Mouse (Mus musculus): ENCODE results near the gene Alk. TPM values are rescaled to one million over a fixed set of nuclear protein-coding genes. Genes with fewer than 3 reads are reported as not detected.

Alk gene
- total RNA-seq, 2 experiments from 2014 or later: not detected

GRCm38 (mm10) chr17:72445204-72446177 lies 158.9 kb downstream of the Alk start:
- intact Hi-C loops (cut with DNase I): no loop called here
- TF ChIP-seq CTCF (IDR thresholded peaks at IDR 0.05): no peak
- no peak for DNase-seq
- Histone ChIP-seq H3K27ac (no peak overlapping the region), H3K4me3 (no peak overlapping the region)

- intact Hi-C loops (cut with DNase I): no loop called here
- no peak for DNase-seq
- no peak overlapping the region for H3K27ac ChIP-seq
- H3K4me3 ChIP-seq: no peak overlapping the region
- no peak for TF ChIP-seq CTCF (IDR thresholded peaks at IDR 0.05)
Measured at GRCm38 (mm10) chr17:72417451-72417850, 187.0 kb downstream of the Alk start.

- no peak for TF ChIP-seq CTCF (IDR thresholded peaks at IDR 0.05)
- DNase-seq: no peak
- no peak overlapping the region for H3K27ac ChIP-seq
- H3K4me3 ChIP-seq: no peak overlapping the region
- intact Hi-C loops (cut with DNase I): no loop called here
Measured at GRCm38 (mm10) chr17:72414676-72415075, 189.8 kb downstream of the Alk start.

- no peak overlapping the region for H3K27ac ChIP-seq
- intact Hi-C loops (cut with DNase I): no loop called here
- H3K4me3 ChIP-seq: no peak overlapping the region
- no peak for TF ChIP-seq CTCF (IDR thresholded peaks at IDR 0.05)
- no peak for DNase-seq
Measured at GRCm38 (mm10) chr17:72404813-72405212, 199.6 kb downstream of the Alk start.

- intact Hi-C loops (cut with DNase I): no loop called here
- Histone ChIP-seq H3K27ac (no peak overlapping the region), H3K4me3 (no peak overlapping the region)
- no peak for DNase-seq
- TF ChIP-seq CTCF (IDR thresholded peaks at IDR 0.05): no peak
Measured at GRCm38 (mm10) chr17:72401861-72402260, 202.6 kb downstream of the Alk start.

GRCm38 (mm10) chr17:72401349-72401748 lies 203.1 kb downstream of the Alk start:
- no peak overlapping the region for H3K27ac ChIP-seq
- H3K4me3 ChIP-seq: no peak overlapping the region
- no peak for TF ChIP-seq CTCF (IDR thresholded peaks at IDR 0.05)
- no peak for DNase-seq
- intact Hi-C loops (cut with DNase I): no loop called here

- H3K4me3 ChIP-seq: no peak overlapping the region
- intact Hi-C loops (cut with DNase I): no loop called here
- DNase-seq: no peak
- TF ChIP-seq CTCF (IDR thresholded peaks at IDR 0.05): no peak
- no peak overlapping the region for H3K27ac ChIP-seq
Measured at GRCm38 (mm10) chr17:72399331-72400059, 204.9 kb downstream of the Alk start.

GRCm38 (mm10) chr17:72395956-72396355 lies 208.5 kb downstream of the Alk start:
- no peak for DNase-seq
- H3K4me3 ChIP-seq: no peak overlapping the region
- intact Hi-C loops (cut with DNase I): no loop called here
- H3K27ac ChIP-seq: no peak overlapping the region
- TF ChIP-seq CTCF (IDR thresholded peaks at IDR 0.05): no peak

- Histone ChIP-seq H3K27ac (no peak overlapping the region), H3K4me3 (no peak overlapping the region)
- DNase-seq: no peak
- intact Hi-C loops (cut with DNase I): loop anchor here (10.0 kb wide), 1 partner anchor 156 kb away; no protein-coding TSS in a partner anchor
- no peak for TF ChIP-seq CTCF (IDR thresholded peaks at IDR 0.05)
Measured at GRCm38 (mm10) chr17:72368991-72369390, 235.4 kb downstream of the Alk start.

GRCm38 (mm10) chr17:72362811-72363496 lies 241.5 kb downstream of the Alk start:
- no peak for TF ChIP-seq CTCF (IDR thresholded peaks at IDR 0.05)
- no peak for DNase-seq
- Histone ChIP-seq H3K4me3 (no peak overlapping the region), H3K27ac (no peak overlapping the region)
- intact Hi-C loops (cut with DNase I): loop anchor here (10.0 kb wide), 1 partner anchor 162 kb away; no protein-coding TSS in a partner anchor

- DNase-seq: peak; percentile 45
- no peak for TF ChIP-seq CTCF (IDR thresholded peaks at IDR 0.05)
- Histone ChIP-seq H3K27ac (no peak overlapping the region), H3K4me3 (no peak overlapping the region)
- intact Hi-C loops (cut with DNase I): loop anchor here (10.0 kb wide), 1 partner anchor 163 kb away; no protein-coding TSS in a partner anchor
Measured at GRCm38 (mm10) chr17:72361961-72362360, 242.5 kb downstream of the Alk start.

GRCm38 (mm10) chr17:72356759-72357302 lies 247.6 kb downstream of the Alk start:
- no peak for DNase-seq
- no peak overlapping the region for H3K27ac ChIP-seq
- no peak for TF ChIP-seq CTCF (IDR thresholded peaks at IDR 0.05)
- intact Hi-C loops (cut with DNase I): no loop called here
- no peak overlapping the region for H3K4me3 ChIP-seq

All from gastrocnemius, adult 2 months (tissue).